Mouse (Mus musculus): ENCODE data around the gene Suv39h1. TPM values are rescaled to one million over a fixed set of nuclear protein-coding genes. Genes with fewer than 3 reads are reported as not detected.
"Not testable (repeated sequence)": the region's sequence is repeated elsewhere in the genome, so short reads cannot be mapped to it uniquely, and the experiment has no call there.

Gene Suv39h1
- polyA plus RNA-seq, 1 experiment from 2014 or later = 66.5 TPM

- Histone ChIP-seq H3K9me3 (ENCODE audit: low read length) (no peaks in the 10 kb centered on the region), H3K27ac (ENCODE audit: low read length) (no peak overlapping the region), H3K27me3 (ENCODE audit: insufficient read depth, low read length) (no peaks in the 10 kb centered on the region), H3K36me3 (ENCODE audit: insufficient read depth, low read length) (peaks cover 24% of the 10 kb centered on the region; the same call in 1 of the 2 replicates), H3K4me1 (ENCODE audit: insufficient read depth, low read length) (no peaks in the 10 kb centered on the region), H3K4me3 (ENCODE audit: low read length) (no peak overlapping the region), H3K4me2 (replicated peaks; ENCODE audit: low read depth, low read length) (no peak overlapping the region), H3K9ac (replicated peaks; ENCODE audit: low read length) (no peak overlapping the region)
- WGBS = 96% methylated on average over 1 of the region's 1 CpGs
- ATAC-seq (ENCODE audit: low FRiP score, low TSS enrichment) = no peak
Measured at GRCm38 (mm10) chrX:8069166-8069565, 5.4 kb downstream of the Suv39h1 start.

DNA sequence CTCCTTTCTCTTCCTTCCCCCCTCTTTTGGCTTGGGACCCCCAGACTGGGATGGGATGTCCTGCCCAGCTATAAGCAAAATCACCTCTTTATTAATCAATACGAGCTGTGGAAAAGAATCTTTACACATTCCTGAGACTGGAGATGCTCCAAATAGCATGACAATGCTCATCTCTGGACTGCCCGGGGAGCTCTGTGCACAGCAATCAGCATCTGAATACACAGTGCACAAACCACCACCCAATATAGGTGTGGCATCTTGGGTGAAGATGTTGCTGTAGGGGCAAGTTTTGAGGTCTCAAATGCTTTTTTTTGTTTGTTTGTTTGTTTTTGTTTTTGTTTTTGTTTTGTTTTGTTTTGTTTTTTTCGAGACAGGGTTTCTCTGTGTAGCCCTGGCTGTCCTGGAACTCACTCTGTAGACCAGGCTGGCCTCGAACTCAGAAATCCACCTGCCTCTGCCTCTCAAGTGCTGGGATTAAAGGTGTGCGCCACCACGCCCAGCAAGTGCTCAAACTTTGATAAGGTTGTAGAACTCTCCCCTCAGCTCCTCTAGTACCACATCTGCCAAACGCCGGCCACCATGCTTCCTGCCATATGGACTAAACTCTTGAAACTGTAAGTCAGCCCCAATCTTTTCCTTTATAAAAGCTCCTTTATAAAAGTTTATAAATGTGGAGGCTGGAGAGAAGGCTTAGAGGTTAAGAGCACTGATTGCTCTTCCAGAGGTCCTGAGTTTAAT, 23.3 kb downstream of the Suv39h1 start:
- not testable (repeated sequence) for ATAC-seq (ENCODE audit: low FRiP score, low TSS enrichment); H3K36me3 ChIP-seq (ENCODE audit: insufficient read depth, low read length); H3K27ac ChIP-seq (ENCODE audit: low read length); H3K4me3 ChIP-seq (ENCODE audit: low read length); H3K4me2 ChIP-seq (replicated peaks; ENCODE audit: low read depth, low read length); H3K9me3 ChIP-seq (ENCODE audit: low read length); H3K9ac ChIP-seq (replicated peaks; ENCODE audit: low read length); H3K4me1 ChIP-seq (ENCODE audit: insufficient read depth, low read length); H3K27me3 ChIP-seq (ENCODE audit: insufficient read depth, low read length)
- WGBS = 86% methylated on average over 7 of the region's 8 CpGs

- no peaks in the 10 kb centered on the region for H3K4me1 ChIP-seq (ENCODE audit: insufficient read depth, low read length)
- 73% methylated on average over 1 of the region's 1 CpGs for WGBS
- ATAC-seq (ENCODE audit: low FRiP score, low TSS enrichment) = no peak
Measured at GRCm38 (mm10) chrX:8033009-8033408, 41.6 kb downstream of the Suv39h1 start.

GRCm38 (mm10) chrX:8026811-8027210, 47.7 kb downstream of the Suv39h1 start:
- H3K27ac ChIP-seq (ENCODE audit: low read length) = no peak overlapping the region
- no peaks in the 10 kb centered on the region for H3K36me3 ChIP-seq (ENCODE audit: insufficient read depth, low read length)
- no peak for ATAC-seq (ENCODE audit: low FRiP score, low TSS enrichment)
- no peak overlapping the region for H3K4me3 ChIP-seq (ENCODE audit: low read length)
- H3K4me2 ChIP-seq (replicated peaks; ENCODE audit: low read depth, low read length) = no peak overlapping the region
- no peaks in the 10 kb centered on the region for H3K9me3 ChIP-seq (ENCODE audit: low read length)
- H3K4me1 ChIP-seq (ENCODE audit: insufficient read depth, low read length) = no peaks in the 10 kb centered on the region
- WGBS = 65% methylated on average over 4 of the region's 4 CpGs
- H3K9ac ChIP-seq (replicated peaks; ENCODE audit: low read length) = no peak overlapping the region
- H3K27me3 ChIP-seq (ENCODE audit: insufficient read depth, low read length) = no peaks in the 10 kb centered on the region

More at GRCm38 (mm10) chrX:8033009-8033408, 41.6 kb downstream of the Suv39h1 start:
- no peaks in the 10 kb centered on the region for H3K27me3 ChIP-seq (ENCODE audit: insufficient read depth, low read length)
- H3K36me3 ChIP-seq (ENCODE audit: insufficient read depth, low read length) = no peaks in the 10 kb centered on the region
- H3K27ac ChIP-seq (ENCODE audit: low read length) = no peak overlapping the region
- no peaks in the 10 kb centered on the region for H3K9me3 ChIP-seq (ENCODE audit: low read length)
- H3K9ac ChIP-seq (replicated peaks; ENCODE audit: low read length) = no peak overlapping the region
- H3K4me2 ChIP-seq (replicated peaks; ENCODE audit: low read depth, low read length) = no peak overlapping the region
- H3K4me3 ChIP-seq (ENCODE audit: low read length) = no peak overlapping the region

DNA sequence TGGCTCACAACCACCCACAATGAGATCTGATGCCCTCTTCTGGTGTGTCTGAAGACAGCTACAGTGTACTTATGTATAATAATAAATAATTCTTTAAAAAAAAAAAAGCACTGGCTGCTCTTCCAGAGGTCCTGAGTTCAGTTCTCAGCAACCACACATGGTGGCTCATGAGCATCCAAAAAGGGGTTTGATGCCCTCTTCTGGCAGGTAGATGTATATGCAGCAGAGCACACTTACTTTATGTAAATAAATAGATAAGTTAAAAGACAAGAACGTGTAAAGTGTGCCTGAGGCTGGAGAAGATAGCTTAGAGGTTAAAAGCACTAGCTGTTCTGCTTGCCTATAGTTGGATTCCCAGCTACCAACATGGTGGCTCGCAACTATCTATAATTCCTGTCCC, 49.8 kb downstream of the Suv39h1 start:
- Histone ChIP-seq H3K4me2 (replicated peaks; ENCODE audit: low read depth, low read length) (no peak overlapping the region), H3K27me3 (ENCODE audit: insufficient read depth, low read length) (no peaks in the 10 kb centered on the region), H3K9ac (replicated peaks; ENCODE audit: low read length) (no peak overlapping the region), H3K4me3 (ENCODE audit: low read length) (no peak overlapping the region), H3K27ac (ENCODE audit: low read length) (no peak overlapping the region), H3K9me3 (ENCODE audit: low read length) (no peaks in the 10 kb centered on the region), H3K4me1 (ENCODE audit: insufficient read depth, low read length) (no peaks in the 10 kb centered on the region), H3K36me3 (ENCODE audit: insufficient read depth, low read length) (no peaks in the 10 kb centered on the region)
- ATAC-seq (ENCODE audit: low FRiP score, low TSS enrichment) = no peak
- 74% methylated on average over 2 of the region's 2 CpGs for WGBS

DNA sequence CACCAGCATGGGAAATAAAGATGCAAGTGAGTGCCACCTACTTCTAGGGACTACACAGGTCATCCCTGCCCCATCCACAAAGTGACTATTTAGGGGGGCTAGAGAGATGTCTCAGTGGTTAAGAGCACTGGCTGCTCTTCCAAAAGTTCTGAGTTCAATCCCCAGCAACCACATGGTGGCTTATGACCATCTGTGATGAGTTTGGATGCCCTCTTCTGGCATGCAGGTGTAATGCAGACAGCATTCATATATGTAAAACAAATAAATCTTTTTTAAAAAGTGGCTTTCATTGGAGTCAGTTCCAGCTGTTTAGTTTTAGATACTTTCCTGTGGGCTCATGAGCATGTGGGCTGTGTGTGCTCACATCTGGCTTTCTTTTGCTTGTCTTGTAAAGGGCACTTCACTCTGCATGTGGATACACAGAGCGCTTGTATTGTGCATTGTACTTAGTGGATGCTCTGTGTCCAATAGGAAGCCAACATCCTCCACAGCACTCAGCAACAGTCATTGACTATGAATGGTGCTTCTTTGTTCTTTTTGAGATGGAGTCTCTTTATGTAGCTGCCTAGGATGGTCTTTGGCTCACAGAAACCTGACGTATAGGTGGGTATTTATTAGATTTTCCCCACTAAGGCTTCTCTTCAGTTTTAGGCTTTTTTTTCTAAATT, 54.3 kb downstream of the Suv39h1 start:
- no peaks in the 10 kb centered on the region for H3K9me3 ChIP-seq (ENCODE audit: low read length)
- H3K27ac ChIP-seq (ENCODE audit: low read length) = no peak overlapping the region
- no peaks in the 10 kb centered on the region for H3K36me3 ChIP-seq (ENCODE audit: insufficient read depth, low read length)
- ATAC-seq (ENCODE audit: low FRiP score, low TSS enrichment) = no peak
- H3K4me1 ChIP-seq (ENCODE audit: insufficient read depth, low read length) = no peaks in the 10 kb centered on the region
- no peak overlapping the region for H3K9ac ChIP-seq (replicated peaks; ENCODE audit: low read length)
- H3K4me2 ChIP-seq (replicated peaks; ENCODE audit: low read depth, low read length) = no peak overlapping the region
- H3K27me3 ChIP-seq (ENCODE audit: insufficient read depth, low read length) = no peaks in the 10 kb centered on the region
- 91% methylated on average over 2 of the region's 2 CpGs for WGBS
- H3K4me3 ChIP-seq (ENCODE audit: low read length) = no peak overlapping the region

GRCm38 (mm10) chrX:8018286-8018685, 56.3 kb downstream of the Suv39h1 start, which contains the start of gene Glod5:
TSS of gene Glod5 (minus strand) at chrX:8018492.
- WGBS = 70% methylated on average over 2 of the region's 2 CpGs
- Histone ChIP-seq H3K4me1 (ENCODE audit: insufficient read depth, low read length) (no peaks in the 10 kb centered on the region), H3K9ac (replicated peaks; ENCODE audit: low read length) (no peak within 1 kb of the TSS), H3K27me3 (ENCODE audit: insufficient read depth, low read length) (no peaks in the 10 kb centered on the region), H3K4me2 (replicated peaks; ENCODE audit: low read depth, low read length) (no peak within 1 kb of the TSS), H3K9me3 (ENCODE audit: low read length) (no peaks in the 10 kb centered on the region), H3K27ac (ENCODE audit: low read length) (no peak within 1 kb of the TSS), H3K4me3 (ENCODE audit: low read length) (no peak within 1 kb of the TSS), H3K36me3 (ENCODE audit: insufficient read depth, low read length) (no peaks in the 10 kb centered on the region)
- ATAC-seq (ENCODE audit: low FRiP score, low TSS enrichment) = no peak

GRCm38 (mm10) chrX:8017142-8017541, 57.4 kb downstream of the Suv39h1 start:
- no peaks in the 10 kb centered on the region for H3K4me1 ChIP-seq (ENCODE audit: insufficient read depth, low read length)
- H3K9ac ChIP-seq (replicated peaks; ENCODE audit: low read length) = no peak overlapping the region
- H3K4me2 ChIP-seq (replicated peaks; ENCODE audit: low read depth, low read length) = no peak overlapping the region
- no peak overlapping the region for H3K4me3 ChIP-seq (ENCODE audit: low read length)
- WGBS = 14% methylated on average over 5 of the region's 5 CpGs
- no peaks in the 10 kb centered on the region for H3K9me3 ChIP-seq (ENCODE audit: low read length)
- ATAC-seq (ENCODE audit: low FRiP score, low TSS enrichment) = no peak
- H3K27ac ChIP-seq (ENCODE audit: low read length) = no peak overlapping the region
- H3K36me3 ChIP-seq (ENCODE audit: insufficient read depth, low read length) = no peaks in the 10 kb centered on the region
- no peaks in the 10 kb centered on the region for H3K27me3 ChIP-seq (ENCODE audit: insufficient read depth, low read length)

DNA sequence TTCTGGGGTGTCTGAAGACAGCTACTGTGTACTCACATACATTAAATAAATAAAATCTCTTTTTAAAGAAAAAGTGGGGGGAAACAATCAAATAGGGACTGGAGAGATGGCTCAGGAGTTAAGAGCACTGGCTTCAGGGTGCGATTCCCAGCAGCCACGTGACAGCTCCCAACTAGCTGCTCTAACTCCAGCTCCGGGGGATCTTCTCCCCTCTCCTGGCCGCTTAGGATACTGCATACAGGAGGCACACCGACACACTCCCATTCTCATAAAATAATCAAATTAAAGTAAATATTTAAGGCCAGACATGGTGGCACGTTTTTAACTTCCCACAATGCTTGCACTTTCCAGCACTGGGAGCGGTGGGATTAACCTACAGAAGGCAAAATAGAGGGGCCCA, 58.9 kb downstream of the Suv39h1 start:
- not testable (repeated sequence) for H3K36me3 ChIP-seq (ENCODE audit: insufficient read depth, low read length); H3K4me2 ChIP-seq (replicated peaks; ENCODE audit: low read depth, low read length); H3K4me1 ChIP-seq (ENCODE audit: insufficient read depth, low read length); H3K9me3 ChIP-seq (ENCODE audit: low read length); H3K27me3 ChIP-seq (ENCODE audit: insufficient read depth, low read length); H3K9ac ChIP-seq (replicated peaks; ENCODE audit: low read length); H3K4me3 ChIP-seq (ENCODE audit: low read length); ATAC-seq (ENCODE audit: low FRiP score, low TSS enrichment); H3K27ac ChIP-seq (ENCODE audit: low read length)
- WGBS = 31% methylated on average over 7 of the region's 7 CpGs

All from kidney, embryonic 16.5 days (tissue).